In the genomic region with DNA sequence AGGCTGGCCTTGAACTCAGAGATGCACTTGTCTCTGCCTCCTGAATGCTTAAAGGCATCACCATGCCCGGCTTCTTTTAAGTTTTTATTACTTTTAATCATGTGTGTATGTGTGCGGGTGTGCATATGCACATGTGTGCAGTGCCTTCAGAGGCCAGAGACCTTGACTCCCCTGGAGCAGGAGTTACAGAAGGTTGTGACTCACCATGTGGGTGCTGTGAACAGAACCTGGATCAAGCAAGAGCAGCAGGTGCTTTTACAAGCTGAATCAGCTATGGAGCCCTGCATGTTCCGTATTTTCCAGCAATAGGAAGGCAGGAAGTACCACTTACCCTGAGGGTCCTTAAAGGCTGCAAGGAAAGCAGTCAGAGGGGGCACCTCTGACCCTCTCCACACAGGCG, we compare ENCODE assay signal across 12 mouse cellular contexts. TPM values are rescaled to one million over a fixed set of nuclear protein-coding genes. Genes with fewer than 3 reads are reported as not detected.
A peak's percentile ranks its signal among the peaks of the same experiment; 100 is the strongest.
DNase-seq lines count a peak whose midpoint lies in the region; ATAC-seq lines count a peak whose summit lies in the region.
"Had no signal": no experiment of that assay in that cellular context is flagged by ENCODE, and none has a peak within 500 bp of the region (broad histone marks: within the 10 kb centered on the region; RNA-seq: fewer than 3 reads in every experiment).

No protein-coding gene starts in this region.

- 49% methylated on average over 4 of the region's 4 CpGs for WGBS in kidney, embryonic 16.5 days
- 56% methylated on average over 4 of the region's 4 CpGs for WGBS in embryonic facial prominence, embryonic 15.5 days
- WGBS in intestine, embryonic 15.5 days: 66% methylated on average over 4 of the region's 4 CpGs
- WGBS in neural tube, embryonic 12.5 days: 51% methylated on average over 4 of the region's 4 CpGs

- DNase-seq in kidney, postnatal 10 days: no peak
- DNase-seq in frontal cortex, postnatal 10 days (ENCODE audit: low spot score in 2 of 2): no peak
- no peak for DNase-seq in urinary bladder, postnatal 14 days (ENCODE audit: low spot score)
- DNase-seq: adrenal gland, adult 8-10 months had no signal

- H3K9me3 ChIP-seq in kidney, embryonic 16.5 days (ENCODE audit: low read length): no peaks in the 10 kb centered on the region
- H3K9me3 ChIP-seq in embryonic facial prominence, embryonic 15.5 days (replicated peaks): no peaks in the 10 kb centered on the region
- H3K9me3 ChIP-seq in intestine, embryonic 15.5 days: no peaks in the 10 kb centered on the region
- no peaks in the 10 kb centered on the region for H3K9me3 ChIP-seq in neural tube, embryonic 12.5 days

- H3K4me2 ChIP-seq in kidney, embryonic 16.5 days (replicated peaks; ENCODE audit: low read depth, low read length): peak overlapping the region; percentile 59
- peak overlapping the region; percentile 61 for H3K4me2 ChIP-seq in embryonic facial prominence, embryonic 15.5 days (replicated peaks)
- H3K4me2 ChIP-seq in intestine, embryonic 15.5 days (replicated peaks): peak overlapping the region; percentile 70
- peak overlapping the region; percentile 60 for H3K4me2 ChIP-seq in neural tube, embryonic 12.5 days (replicated peaks)

- no peaks in the 10 kb centered on the region for H3K36me3 ChIP-seq in kidney, embryonic 16.5 days (ENCODE audit: insufficient read depth, low read length)
- H3K36me3 ChIP-seq in embryonic facial prominence, embryonic 15.5 days: no peaks in the 10 kb centered on the region
- H3K36me3 ChIP-seq in intestine, embryonic 15.5 days: no peaks in the 10 kb centered on the region
- no peaks in the 10 kb centered on the region for H3K36me3 ChIP-seq in neural tube, embryonic 12.5 days

- peak overlapping the region; percentile 89 for H3K27ac ChIP-seq in kidney, embryonic 16.5 days (ENCODE audit: low read length)
- peak overlapping the region; percentile 78 for H3K27ac ChIP-seq in embryonic facial prominence, embryonic 15.5 days (replicated peaks)
- H3K27ac ChIP-seq in intestine, embryonic 15.5 days: peak overlapping the region; percentile 69
- peak overlapping the region; percentile 80 for H3K27ac ChIP-seq in neural tube, embryonic 12.5 days

- peak overlapping the region; percentile 33; the same call in 1 of the 2 replicates for H3K4me3 ChIP-seq in kidney, embryonic 16.5 days (ENCODE audit: low read length)
- peak overlapping the region; percentile 39 for H3K4me3 ChIP-seq in embryonic facial prominence, embryonic 15.5 days (replicated peaks)
- peak overlapping the region; percentile 32; the same call in 1 of the 2 replicates for H3K4me3 ChIP-seq in intestine, embryonic 15.5 days (replicated peaks)
- 0 out of 2 replicates have a peak overlapping the region, but pooled peaks have one; percentile 19 for H3K4me3 ChIP-seq in neural tube, embryonic 12.5 days

- peak overlapping the region; percentile 75 for H3K9ac ChIP-seq in kidney, embryonic 16.5 days (replicated peaks; ENCODE audit: low read length)
- H3K9ac ChIP-seq in embryonic facial prominence, embryonic 15.5 days: no peak overlapping the region
- peak overlapping the region; percentile 46 for H3K9ac ChIP-seq in intestine, embryonic 15.5 days
- H3K9ac ChIP-seq in neural tube, embryonic 12.5 days: peak overlapping the region; percentile 45; the same call in 1 of the 2 replicates

- H3K27me3 ChIP-seq in kidney, embryonic 16.5 days (ENCODE audit: insufficient read depth, low read length): no peaks in the 10 kb centered on the region
- no peaks in the 10 kb centered on the region for H3K27me3 ChIP-seq in embryonic facial prominence, embryonic 15.5 days
- H3K27me3 ChIP-seq in intestine, embryonic 15.5 days (replicated peaks): no peaks in the 10 kb centered on the region
- no peaks in the 10 kb centered on the region for H3K27me3 ChIP-seq in neural tube, embryonic 12.5 days (replicated peaks)

- no peak; the same call in 1 of the 2 replicates for ATAC-seq in kidney, embryonic 16.5 days (ENCODE audit: low FRiP score, low TSS enrichment)
- no peak for ATAC-seq in embryonic facial prominence, embryonic 15.5 days (ENCODE audit: insufficient number of reproducible peaks, low FRiP score, low TSS enrichment, low read depth)
- ATAC-seq in intestine, embryonic 15.5 days: no peak
- peak; percentile 11; the same call in 1 of the 2 replicates for ATAC-seq in neural tube, embryonic 12.5 days (ENCODE audit: low FRiP score, low read depth)
- ATAC-seq in megakaryocyte, adult 5-6 weeks (ENCODE audit: poor library complexity, severe bottlenecking): no peak

- H3K4me1 ChIP-seq in kidney, embryonic 16.5 days (ENCODE audit: insufficient read depth, low read length): peaks cover 37% of the 10 kb centered on the region
- H3K4me1 ChIP-seq in embryonic facial prominence, embryonic 15.5 days: peaks cover 38% of the 10 kb centered on the region
- H3K4me1 ChIP-seq in intestine, embryonic 15.5 days (replicated peaks): peaks cover 28% of the 10 kb centered on the region
- H3K4me1 ChIP-seq in neural tube, embryonic 12.5 days: peaks cover 32% of the 10 kb centered on the region

RNA-seq across cellular contexts. Expression of a gene that starts 7.5 kb away (rescaled TPM):
- polyA plus RNA-seq in kidney, embryonic 16.5 days (2015; fragmentation: Nextera tagmentation; extraction: Ambion mirVana): 42.1 and 47.4 TPM in 2 replicates
- 97.7 and 99.6 TPM in 2 replicates for polyA plus RNA-seq in embryonic facial prominence, embryonic 15.5 days (2015; fragmentation: Nextera tagmentation; extraction: Ambion mirVana)
- polyA plus RNA-seq in intestine, embryonic 15.5 days (2015; fragmentation: Nextera tagmentation; extraction: Ambion mirVana): 83.7 and 88.8 TPM in 2 replicates
- 248 and 267 TPM in 2 replicates for polyA plus RNA-seq in neural tube, embryonic 12.5 days (2016; fragmentation: Nextera tagmentation; extraction: Ambion mirVana)
- 26.7 and 44.1 TPM in 2 replicates for total RNA-seq in megakaryocyte, adult 5-6 weeks (2015)
- 24.0 and 28.9 TPM in 2 replicates for total RNA-seq in megakaryocyte, adult 5-6 weeks (2017)

RNA-seq across cellular contexts. Expression of a gene that starts 12.0 kb away (rescaled TPM):
- 0.04 and 0.06 TPM in 2 replicates for polyA plus RNA-seq in kidney, embryonic 16.5 days (2015; fragmentation: Nextera tagmentation; extraction: Ambion mirVana)
- polyA plus RNA-seq in embryonic facial prominence, embryonic 15.5 days (2015; fragmentation: Nextera tagmentation; extraction: Ambion mirVana): 0.03 and 0.04 TPM in 2 replicates
- not detected in 2 replicates for polyA plus RNA-seq in intestine, embryonic 15.5 days (2015; fragmentation: Nextera tagmentation; extraction: Ambion mirVana)
- polyA plus RNA-seq in neural tube, embryonic 12.5 days (2016; fragmentation: Nextera tagmentation; extraction: Ambion mirVana): 0.06 and 0.16 TPM in 2 replicates
- 0.11 and 0.27 TPM in 2 replicates for total RNA-seq in megakaryocyte, adult 5-6 weeks (2015)
- total RNA-seq in megakaryocyte, adult 5-6 weeks (2017): 0.04 TPM in 1 of 2 replicates, not detected in the other
- total RNA-seq: common myeloid progenitor, adult 5-6 weeks had no signal

RNA-seq across cellular contexts. Expression of a gene that starts 18.2 kb away (rescaled TPM):
- 272 and 281 TPM in 2 replicates for polyA plus RNA-seq in kidney, embryonic 16.5 days (2015; fragmentation: Nextera tagmentation; extraction: Ambion mirVana)
- polyA plus RNA-seq in embryonic facial prominence, embryonic 15.5 days (2015; fragmentation: Nextera tagmentation; extraction: Ambion mirVana): 243 and 244 TPM in 2 replicates
- 286 and 323 TPM in 2 replicates for polyA plus RNA-seq in intestine, embryonic 15.5 days (2015; fragmentation: Nextera tagmentation; extraction: Ambion mirVana)
- polyA plus RNA-seq in neural tube, embryonic 12.5 days (2016; fragmentation: Nextera tagmentation; extraction: Ambion mirVana): 264 and 277 TPM in 2 replicates
- total RNA-seq in megakaryocyte, adult 5-6 weeks (2015): 82.1 and 84.4 TPM in 2 replicates
- total RNA-seq in megakaryocyte, adult 5-6 weeks (2017): 106 and 151 TPM in 2 replicates

RNA-seq across cellular contexts. Expression of a gene that starts 27.1 kb away (rescaled TPM):
- polyA plus RNA-seq in kidney, embryonic 16.5 days (2015; fragmentation: Nextera tagmentation; extraction: Ambion mirVana): 0.52 and 0.76 TPM in 2 replicates
- polyA plus RNA-seq in embryonic facial prominence, embryonic 15.5 days (2015; fragmentation: Nextera tagmentation; extraction: Ambion mirVana): not detected in 2 replicates
- 2.1 and 2.5 TPM in 2 replicates for polyA plus RNA-seq in intestine, embryonic 15.5 days (2015; fragmentation: Nextera tagmentation; extraction: Ambion mirVana)
- not detected in 2 replicates for polyA plus RNA-seq in neural tube, embryonic 12.5 days (2016; fragmentation: Nextera tagmentation; extraction: Ambion mirVana)
- total RNA-seq in megakaryocyte, adult 5-6 weeks (2015): not detected in 2 replicates
- total RNA-seq in megakaryocyte, adult 5-6 weeks (2017): not detected in 2 replicates
- total RNA-seq: adrenal gland, adult 8-10 months; common myeloid progenitor, adult 5-6 weeks; hematopoietic stem cell, adult 5-6 weeks; left cerebral cortex, postnatal 14 days had no signal

RNA-seq across cellular contexts. Expression of a gene that starts 31.0 kb away (rescaled TPM):
- polyA plus RNA-seq in kidney, embryonic 16.5 days (2015; fragmentation: Nextera tagmentation; extraction: Ambion mirVana): 88.5 TPM in 2 replicates
- polyA plus RNA-seq in embryonic facial prominence, embryonic 15.5 days (2015; fragmentation: Nextera tagmentation; extraction: Ambion mirVana): 52.1 and 56.6 TPM in 2 replicates
- 58.0 and 74.2 TPM in 2 replicates for polyA plus RNA-seq in intestine, embryonic 15.5 days (2015; fragmentation: Nextera tagmentation; extraction: Ambion mirVana)
- 181 and 188 TPM in 2 replicates for polyA plus RNA-seq in neural tube, embryonic 12.5 days (2016; fragmentation: Nextera tagmentation; extraction: Ambion mirVana)
- 5.7 and 6.8 TPM in 2 replicates for total RNA-seq in megakaryocyte, adult 5-6 weeks (2015)
- 1.5 and 4.0 TPM in 2 replicates for total RNA-seq in megakaryocyte, adult 5-6 weeks (2017)
